Mouse (Mus musculus) stomach, postnatal 0 days (tissue): ENCODE data around the gene Olfr1287. TPM values are rescaled to one million over a fixed set of nuclear protein-coding genes. Genes with fewer than 3 reads are reported as not detected.

Source experiments
- ATAC-seq: fragments of 200-750 bp; cut with Nextera tagmentation; 2 replicates; pipeline ENCODE4 v1.8.0; 2017; ENCODE audit not compliant: low FRiP score, low TSS enrichment
- DNase-seq: peaks from one replicate; pipeline ENCODE4 v3.0.0-alpha.2; 2016; ENCODE audit warnings: low spot score
- H3K27ac ChIP-seq: fragments of 300-500 bp; sonication (generic); replicated peaks from 2 replicates; pipeline ENCODE4 v1.5.1; 2014; ENCODE audit warnings: mild to moderate bottlenecking, control low read depth
- H3K27me3 ChIP-seq: fragments of 300-500 bp; sonication (generic); 2 replicates; pipeline ENCODE4 v1.6.1; 2014; ENCODE audit warnings: low read length; ENCODE audit not compliant: control insufficient read depth, insufficient read depth
- H3K36me3 ChIP-seq: fragments of 300-500 bp; sonication (generic); 2 replicates; pipeline ENCODE4 v1.6.1; 2014; ENCODE audit warnings: low read length, mixed read lengths; ENCODE audit not compliant: control insufficient read depth, insufficient read depth
- H3K4me1 ChIP-seq: fragments of 300-500 bp; sonication (generic); replicated peaks from 2 replicates; pipeline ENCODE4 v1.6.1; 2014; ENCODE audit warnings: antibody characterized with exemption; ENCODE audit not compliant: control insufficient read depth, insufficient read depth
- H3K4me2 ChIP-seq: fragments of 300-500 bp; sonication (generic); replicated peaks from 2 replicates; pipeline ENCODE4 v1.6.1; 2014; ENCODE audit warnings: low read depth, mild to moderate bottlenecking, control low read depth, moderate library complexity
- H3K4me3 ChIP-seq: fragments of 300-500 bp; sonication (generic); 2 replicates; pipeline ENCODE4 v1.5.1; 2014; ENCODE audit warnings: low read depth, low read length, control low read depth
- H3K9ac ChIP-seq: fragments of 300-500 bp; sonication (generic); 2 replicates; pipeline ENCODE4 v1.6.1; 2014; ENCODE audit warnings: mild to moderate bottlenecking, low read length, control low read depth, mixed read lengths
- H3K9me3 ChIP-seq: fragments of 300-500 bp; sonication (generic); 2 replicates; pipeline ENCODE4 v1.6.1; 2016; ENCODE audit warnings: low read length; ENCODE audit not compliant: control insufficient read depth
- CTCF ChIP-seq: IDR thresholded peaks from 2 replicates; pipeline ENCODE4 v1.5.1; 2016; ENCODE audit warnings: antibody characterized with exemption, low read depth, mild to moderate bottlenecking, moderate library complexity
- EP300 ChIP-seq: optimal IDR thresholded peaks from 2 replicates; pipeline ENCODE3; 2016; ENCODE audit warnings: antibody characterized with exemption
- WGBS: fragments of 180-500 bp; shearing (Covaris S2); extraction: QIAGEN DNeasy Blood & Tissue Kit; methylation state at CpG from one replicate; pipeline ENCODE4 v1.1.7; 2014; 5-methylcytosine and 5-hydroxymethylcytosine counted together
- polyA plus RNA-seq: library from polyadenylated mRNA; unstranded; fragments of >200 nt; fragmentation: Nextera tagmentation; extraction: Ambion mirVana; gene quantifications from 2 replicates; pipeline ENCODE4 v1.2.1, GENCODE M21; 2015

The Olfr1287 gene
- polyA plus RNA-seq = not detected in 2 replicates

DNA sequence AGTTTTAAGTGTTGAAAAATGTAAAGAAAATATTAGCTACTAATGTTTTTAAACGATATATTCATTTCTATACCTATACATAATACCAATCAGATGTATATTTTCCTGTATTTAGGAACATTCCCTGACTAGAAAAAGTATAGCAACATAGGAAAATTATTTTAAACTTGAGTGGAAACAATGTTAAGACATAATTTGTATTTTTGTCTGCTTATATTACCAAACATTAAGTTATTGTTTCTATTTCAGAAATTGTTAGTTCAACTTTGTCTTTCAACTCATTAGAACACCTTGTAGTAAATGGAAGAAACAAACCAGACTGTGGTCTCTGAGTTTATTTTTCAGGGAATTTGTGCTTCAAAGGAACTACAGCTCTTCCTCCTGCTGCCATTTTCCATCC lies at the start of gene Olfr1287:
Gene Olfr1287 (plus strand): TSS at position 301 of the 400 bp plus-strand sequence.
- Histone ChIP-seq H3K4me3 (no peak within 1 kb of the TSS), H3K27me3 (no peaks in the 10 kb centered on the region), H3K9ac (no peak within 1 kb of the TSS), H3K4me1 (no peaks in the 10 kb centered on the region), H3K27ac (no peak within 1 kb of the TSS), H3K9me3 (no peaks in the 10 kb centered on the region), H3K36me3 (no peaks in the 10 kb centered on the region), H3K4me2 (no peak within 1 kb of the TSS)
- TF ChIP-seq CTCF = no peak
- no peak for TF ChIP-seq EP300
- DNase-seq (no peak), ATAC-seq (no peak)
- WGBS = 72% methylated on average over 1 of the region's 1 CpGs

GRCm38 (mm10) chr2:111422931-111423330 lies 26.0 kb upstream of the Olfr1287 start, which contains the start of gene Olfr1286:
TSS of gene Olfr1286 (minus strand) at chr2:111423115.
- H3K36me3 ChIP-seq = no peaks in the 10 kb centered on the region
- no peak within 1 kb of the TSS for H3K4me3 ChIP-seq
- H3K9me3 ChIP-seq = no peaks in the 10 kb centered on the region
- ATAC-seq (no peak), DNase-seq (no peak)
- no peak within 1 kb of the TSS for H3K9ac ChIP-seq
- 32% methylated on average over 1 of the region's 1 CpGs for WGBS
- no peak within 1 kb of the TSS for H3K27ac ChIP-seq
- H3K4me1 ChIP-seq = no peaks in the 10 kb centered on the region
- H3K4me2 ChIP-seq = no peak within 1 kb of the TSS
- TF ChIP-seq EP300 = no peak
- TF ChIP-seq CTCF = no peak
- H3K27me3 ChIP-seq = no peaks in the 10 kb centered on the region

DNA sequence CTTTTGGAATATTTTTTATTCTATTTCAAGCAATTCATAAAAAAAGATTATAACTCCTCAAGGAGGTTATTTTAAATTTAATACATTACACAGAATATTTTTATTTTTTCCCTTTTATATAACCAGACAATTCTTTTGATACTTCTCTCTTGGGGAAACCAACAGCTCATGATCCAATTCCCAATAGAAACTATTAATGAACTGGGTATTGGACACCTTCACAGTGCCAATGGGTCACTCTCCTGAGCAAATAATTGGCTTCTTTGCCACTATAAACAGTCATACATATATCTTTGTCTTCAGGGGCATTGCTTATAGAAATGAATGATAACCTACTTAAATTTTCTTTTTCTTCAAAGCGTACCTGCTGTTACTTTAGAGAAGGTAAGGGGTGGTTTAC lies 24.9 kb downstream of the Olfr1287 start, which contains the start of gene Olfr1288:
Gene Olfr1288 (plus strand): TSS at position 301 of the 400 bp plus-strand sequence.
- no peak within 1 kb of the TSS for H3K4me3 ChIP-seq
- DNase-seq (no peak), ATAC-seq (no peak)
- no peaks in the 10 kb centered on the region for H3K27me3 ChIP-seq
- no peak within 1 kb of the TSS for H3K9ac ChIP-seq
- H3K36me3 ChIP-seq = no peaks in the 10 kb centered on the region
- no peak within 1 kb of the TSS for H3K4me2 ChIP-seq
- no peak for TF ChIP-seq CTCF
- no peak for TF ChIP-seq EP300
- no peaks in the 10 kb centered on the region for H3K4me1 ChIP-seq
- no peaks in the 10 kb centered on the region for H3K9me3 ChIP-seq
- WGBS = 88% methylated on average over 1 of the region's 1 CpGs
- no peak within 1 kb of the TSS for H3K27ac ChIP-seq

- no peaks in the 10 kb centered on the region for H3K27me3 ChIP-seq
- no peak within 1 kb of the TSS for H3K4me2 ChIP-seq
- TF ChIP-seq EP300 (no peak), CTCF (no peak)
- H3K4me1 ChIP-seq = no peaks in the 10 kb centered on the region
- no peak within 1 kb of the TSS for H3K9ac ChIP-seq
- H3K4me3 ChIP-seq = no peak within 1 kb of the TSS
- no peak within 1 kb of the TSS for H3K27ac ChIP-seq
- H3K9me3 ChIP-seq = no peaks in the 10 kb centered on the region
- no peak for DNase-seq
- H3K36me3 ChIP-seq = no peaks in the 10 kb centered on the region
- WGBS = 67% methylated on average over 1 of the region's 1 CpGs
- no peak for ATAC-seq
These were observed 31.6 kb downstream of the Olfr1287 start, which contains the start of gene Olfr1289 for GRCm38 (mm10) chr2:111480519-111480918. TSS of gene Olfr1289 (plus strand) at chr2:111480819.

- TF ChIP-seq CTCF (no peak), EP300 (no peak)
- no peak for ATAC-seq
- 78% methylated on average over 5 of the region's 5 CpGs for WGBS
These were observed 44.8 kb downstream of the Olfr1287 start, which contains the start of gene Olfr1290 for GRCm38 (mm10) chr2:111493729-111494128. TSS of gene Olfr1290 (minus strand) at chr2:111493829.

GRCm38 (mm10) chr2:111496880-111497279 lies 47.9 kb downstream of the Olfr1287 start, which contains the start of gene Olfr1291-ps1:
TSS of gene Olfr1291-ps1 (plus strand) at chr2:111497180.
- no peak within 1 kb of the TSS for H3K4me3 ChIP-seq
- no peaks in the 10 kb centered on the region for H3K27me3 ChIP-seq
- H3K4me2 ChIP-seq = no peak within 1 kb of the TSS
- no peak within 1 kb of the TSS for H3K9ac ChIP-seq
- no peak for TF ChIP-seq EP300
- no peak within 1 kb of the TSS for H3K27ac ChIP-seq
- H3K4me1 ChIP-seq = no peaks in the 10 kb centered on the region
- H3K36me3 ChIP-seq = no peaks in the 10 kb centered on the region
- WGBS = 89% methylated on average over 3 of the region's 3 CpGs
- H3K9me3 ChIP-seq = no peaks in the 10 kb centered on the region
- ATAC-seq (no peak), DNase-seq (no peak)

More at GRCm38 (mm10) chr2:111493729-111494128, 44.8 kb downstream of the Olfr1287 start, which contains the start of gene Olfr1290:
- no peak within 1 kb of the TSS for H3K27ac ChIP-seq
- no peaks in the 10 kb centered on the region for H3K4me1 ChIP-seq
- H3K36me3 ChIP-seq = no peaks in the 10 kb centered on the region
- H3K27me3 ChIP-seq = no peaks in the 10 kb centered on the region
- DNase-seq = no peak
- H3K4me2 ChIP-seq = no peak within 1 kb of the TSS
- no peaks in the 10 kb centered on the region for H3K9me3 ChIP-seq
- H3K9ac ChIP-seq = no peak within 1 kb of the TSS
- H3K4me3 ChIP-seq = no peak within 1 kb of the TSS

Other genes starting within 250 kb of the Olfr1287 start
- not detected in 2 replicates for gene 4930430A15Rik, start 219.5 kb upstream of the Olfr1287 start, polyA plus RNA-seq
- gene Olfr1275, start 213.9 kb upstream of the Olfr1287 start, polyA plus RNA-seq = not detected in 2 replicates
- not detected in 2 replicates for gene Olfr1276, start 194.6 kb upstream of the Olfr1287 start, polyA plus RNA-seq
- 0.01 TPM in 1 of 2 replicates, not detected in the other for gene Olfr1277, start 175.0 kb upstream of the Olfr1287 start, polyA plus RNA-seq
- gene Olfr1278, start 159.0 kb upstream of the Olfr1287 start, polyA plus RNA-seq = not detected in 2 replicates
- gene Olfr1279, start 148.5 kb upstream of the Olfr1287 start, polyA plus RNA-seq = not detected in 2 replicates
- not detected in 2 replicates for gene Olfr1280, start 135.1 kb upstream of the Olfr1287 start, polyA plus RNA-seq
- not detected in 2 replicates for gene Olfr1281, start 122.6 kb upstream of the Olfr1287 start, polyA plus RNA-seq
- not detected in 2 replicates for gene Olfr1282, start 113.1 kb upstream of the Olfr1287 start, polyA plus RNA-seq
- not detected in 2 replicates for gene Olfr1283, start 82.4 kb upstream of the Olfr1287 start, polyA plus RNA-seq
- gene Olfr1284, start 73.6 kb upstream of the Olfr1287 start, polyA plus RNA-seq = not detected in 2 replicates
- not detected in 2 replicates for gene Olfr1286, start 26.0 kb upstream of the Olfr1287 start, polyA plus RNA-seq
- gene Olfr1288, start 25.0 kb downstream of the Olfr1287 start, polyA plus RNA-seq = not detected in 2 replicates
- not detected in 2 replicates for gene Olfr1289, start 31.7 kb downstream of the Olfr1287 start, polyA plus RNA-seq
- not detected in 2 replicates for gene Olfr1290, start 44.7 kb downstream of the Olfr1287 start, polyA plus RNA-seq
- gene Olfr1291-ps1, start 48.0 kb downstream of the Olfr1287 start, polyA plus RNA-seq = 0.02 TPM in 1 of 2 replicates, not detected in the other
- gene Olfr1293-ps, start 76.1 kb downstream of the Olfr1287 start, polyA plus RNA-seq = not detected in 2 replicates
- gene Olfr1294, start 91.1 kb downstream of the Olfr1287 start, polyA plus RNA-seq = not detected in 2 replicates
- not detected in 2 replicates for gene Olfr1295, start 120.5 kb downstream of the Olfr1287 start, polyA plus RNA-seq
- not detected in 2 replicates for gene Olfr1297, start 177.4 kb downstream of the Olfr1287 start, polyA plus RNA-seq
- gene Olfr1298, start 200.1 kb downstream of the Olfr1287 start, polyA plus RNA-seq = not detected in 2 replicates
- not detected in 2 replicates for gene Olfr1299, start 212.3 kb downstream of the Olfr1287 start, polyA plus RNA-seq